Mouse (Mus musculus) kidney, adult 9 months (tissue): ENCODE measurements around the gene Tns1.
A peak's percentile ranks its signal among the peaks of the same experiment; 100 is the strongest.

Experiments used
- DNase-seq: peaks from one replicate; pipeline ENCODE4 v3.0.0; 2022

The Tns1 gene

DNA sequence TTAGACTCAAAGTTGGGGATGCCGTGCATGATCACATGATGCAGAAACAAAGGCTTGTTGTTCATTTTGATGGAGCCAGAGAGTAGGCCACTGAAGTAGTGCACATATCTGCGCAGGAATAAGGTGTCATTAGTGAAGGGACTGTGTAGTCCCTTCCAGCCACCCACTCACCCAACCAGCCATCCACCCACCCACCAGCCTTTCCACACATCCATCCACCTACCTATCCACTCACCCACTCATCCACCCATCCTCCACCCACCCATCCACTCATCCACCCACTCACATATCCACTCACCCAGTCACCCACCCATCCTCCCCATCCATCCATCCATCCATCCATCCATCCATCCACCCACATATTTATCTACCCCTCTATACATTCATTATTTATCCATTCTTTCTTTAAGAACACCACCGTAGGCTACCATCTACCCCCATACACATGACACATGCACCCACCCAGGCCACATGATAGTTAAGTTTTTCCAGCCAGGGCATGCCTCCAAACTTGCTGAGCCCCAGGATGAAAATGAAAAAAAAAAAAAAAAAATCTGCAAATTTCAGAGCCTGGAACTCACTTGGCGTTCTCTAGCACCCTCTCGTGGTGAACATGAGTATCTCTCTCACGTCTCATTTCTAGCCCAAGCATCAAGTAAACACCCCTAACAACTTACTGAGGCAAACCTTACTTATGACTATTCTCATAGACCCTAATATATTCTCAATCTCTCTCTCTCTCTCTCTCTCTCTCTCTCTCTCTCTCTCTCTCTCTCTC, 137.8 kb downstream of the Tns1 start:
- DNase-seq: no peak

DNA sequence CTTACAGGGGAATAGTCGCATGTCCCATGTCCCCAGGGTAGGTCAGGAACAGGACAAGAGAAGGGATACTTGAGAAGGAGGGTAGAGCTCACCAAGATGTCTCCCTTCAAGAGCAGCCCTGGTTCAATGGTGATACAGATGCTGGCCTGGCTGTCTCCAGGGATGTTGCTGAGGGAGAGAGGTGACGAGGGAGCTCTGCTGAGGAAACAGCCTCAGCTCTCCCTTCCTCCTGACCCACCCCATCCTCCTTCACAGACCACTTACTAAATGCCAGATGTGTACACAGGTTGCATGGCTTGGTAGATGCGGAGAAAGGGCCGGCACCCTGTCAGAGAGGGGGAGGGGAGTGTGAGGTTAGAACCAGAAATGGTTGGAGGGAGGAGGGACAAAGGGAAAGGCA, 138.6 kb downstream of the Tns1 start:
- DNase-seq: no peak

DNA sequence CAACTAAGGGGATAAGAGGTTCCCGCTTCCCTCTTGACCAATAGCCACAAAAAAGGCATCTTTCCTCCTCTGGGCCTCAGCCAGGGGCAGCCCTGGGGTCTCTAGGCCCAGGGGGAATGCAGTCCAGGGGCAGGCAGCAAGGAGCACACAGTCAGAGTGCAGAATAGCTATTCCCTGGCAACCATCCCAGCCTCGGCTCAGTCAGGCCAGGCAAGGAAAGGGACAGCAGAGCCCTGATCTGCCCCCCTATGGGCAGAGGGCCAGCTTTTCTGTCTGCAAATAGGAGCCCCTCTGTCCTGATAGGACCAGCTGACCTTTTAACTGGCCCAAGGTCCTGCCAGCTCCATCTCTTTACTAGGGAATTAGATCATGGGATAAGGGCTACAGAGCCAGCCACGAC, 145.0 kb downstream of the Tns1 start:
- DNase-seq: no peak

- DNase-seq: no peak
These were observed 145.7 kb downstream of the Tns1 start for GRCm38 (mm10) chr1:73978576-73978975.

DNA sequence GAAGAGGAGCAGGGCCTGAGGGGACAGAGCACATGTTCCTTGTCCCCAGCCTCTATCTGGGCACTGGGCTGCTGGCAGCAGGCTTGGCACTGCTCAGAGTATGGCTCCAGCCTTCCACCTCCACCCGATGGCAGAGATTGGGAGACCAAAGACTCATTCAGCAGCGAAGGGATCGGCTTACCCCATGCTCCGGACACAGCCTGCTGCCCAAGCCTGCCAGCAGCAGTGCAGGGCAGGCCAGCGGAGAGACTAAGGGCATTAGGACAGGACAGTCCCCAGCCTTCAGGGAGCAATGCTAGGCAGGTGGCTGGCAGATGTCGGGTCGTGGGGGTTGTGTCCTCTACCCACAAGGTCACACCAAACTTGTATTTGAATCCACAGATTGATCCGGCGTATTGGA, 150.3 kb downstream of the Tns1 start:
- DNase-seq: no peak

- DNase-seq: no peak
These were observed 151.5 kb downstream of the Tns1 start for GRCm38 (mm10) chr1:73972726-73973125.

GRCm38 (mm10) chr1:73970161-73970730, 154.0 kb downstream of the Tns1 start:
- no peak for DNase-seq

- DNase-seq: peak; percentile 64
These were observed 155.3 kb downstream of the Tns1 start for GRCm38 (mm10) chr1:73968712-73969511.

GRCm38 (mm10) chr1:73966411-73967238, 157.6 kb downstream of the Tns1 start:
- peak; percentile 83 for DNase-seq

GRCm38 (mm10) chr1:73964151-73964743, 160.0 kb downstream of the Tns1 start:
- DNase-seq: no peak

GRCm38 (mm10) chr1:73963626-73964025, 160.6 kb downstream of the Tns1 start:
- peak; percentile 76 for DNase-seq

DNA sequence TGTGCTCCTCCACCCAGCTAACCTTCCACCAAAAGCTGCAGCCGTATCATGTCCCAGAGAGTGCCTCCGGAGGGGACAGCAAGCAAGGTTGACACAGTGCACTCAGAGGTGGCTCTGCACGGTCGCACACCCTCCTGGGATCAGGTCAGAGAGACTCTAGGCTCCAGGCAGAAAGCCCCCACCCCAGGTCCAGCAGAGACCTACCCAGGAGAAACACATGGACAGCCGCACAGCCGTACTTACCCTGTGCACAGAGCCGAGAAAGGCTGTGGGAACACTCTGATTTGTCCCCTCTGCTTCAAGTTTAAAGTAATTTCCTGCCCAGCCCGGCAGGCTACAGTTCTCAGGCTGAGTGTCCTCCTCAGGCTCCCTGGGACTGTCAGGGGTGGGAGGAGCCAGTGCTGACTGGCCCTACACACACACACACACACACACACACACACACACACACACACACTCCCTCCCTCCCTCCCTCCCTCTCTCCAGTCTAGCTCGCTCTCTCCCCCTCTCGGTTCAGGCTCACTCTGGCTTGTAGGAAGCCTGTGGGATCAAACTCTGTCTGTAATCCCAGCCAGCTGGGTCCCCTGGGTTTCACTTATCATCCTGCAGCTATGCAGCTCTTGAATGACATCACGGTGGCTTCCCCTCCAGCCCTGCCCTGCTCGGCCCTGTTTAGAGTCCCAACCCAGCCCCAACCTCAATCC, 161.4 kb downstream of the Tns1 start:
- DNase-seq: peak; percentile 86

DNA sequence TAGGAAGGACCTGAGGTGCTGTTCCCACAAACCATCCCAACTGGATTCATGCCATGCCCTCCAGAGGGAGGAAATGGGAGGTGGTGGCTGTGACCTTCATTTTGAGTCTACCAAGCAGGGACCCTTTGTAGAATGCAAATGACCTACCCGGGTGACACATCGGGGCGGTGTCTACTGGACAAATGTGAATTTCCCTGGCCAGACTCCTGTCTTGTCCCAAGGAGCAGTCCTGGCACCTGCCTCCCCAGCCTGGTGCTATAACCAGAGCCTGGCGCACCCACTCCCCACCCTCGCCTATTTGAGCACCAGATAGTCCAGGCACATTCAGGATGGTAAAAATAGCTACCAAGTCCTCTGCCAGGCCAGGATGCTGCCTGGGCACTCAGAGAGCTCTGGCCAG, 162.2 kb downstream of the Tns1 start:
- no peak for DNase-seq

DNA sequence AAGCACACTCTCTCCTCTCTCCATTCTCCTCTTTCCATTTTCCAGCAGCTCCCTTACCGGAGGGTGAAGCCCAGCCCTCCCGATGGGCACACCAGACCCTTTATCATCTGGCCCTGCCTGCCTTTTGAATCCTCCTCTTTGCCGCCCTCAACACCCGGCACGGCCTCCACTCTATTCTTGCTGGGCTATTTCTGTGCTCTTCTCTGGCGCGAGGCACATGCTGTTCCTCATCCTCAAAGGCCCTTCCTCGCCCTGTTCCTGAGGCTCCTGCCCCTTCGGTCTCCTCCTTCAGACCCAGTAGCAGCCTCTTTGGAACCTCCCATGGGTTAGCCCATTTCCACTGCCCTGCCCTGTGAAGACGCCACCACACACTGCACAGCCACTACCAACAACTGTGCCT, 164.5 kb downstream of the Tns1 start:
- no peak for DNase-seq

GRCm38 (mm10) chr1:73959344-73959743, 164.9 kb downstream of the Tns1 start:
- no peak for DNase-seq

GRCm38 (mm10) chr1:73958210-73958983, 165.9 kb downstream of the Tns1 start:
- no peak for DNase-seq

DNA sequence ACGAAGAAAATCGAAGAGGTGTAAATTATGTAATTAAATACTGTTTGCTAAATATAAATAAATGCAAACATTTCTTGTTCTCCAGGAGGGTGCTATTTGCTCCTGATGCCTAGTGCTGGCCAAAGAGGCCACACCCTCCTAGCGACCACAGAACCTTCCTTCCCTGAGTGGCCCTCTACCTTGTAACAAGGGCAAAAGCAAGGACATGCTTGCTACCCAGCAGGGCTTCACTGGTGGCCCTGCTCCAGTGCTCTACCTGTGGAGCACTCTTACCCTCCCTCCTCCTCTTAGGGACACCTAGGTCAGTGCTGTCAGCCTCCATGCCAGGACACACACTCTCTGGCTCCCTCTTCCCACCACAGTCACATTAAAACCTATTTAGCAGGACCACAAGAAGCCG, 166.8 kb downstream of the Tns1 start:
- no peak for DNase-seq

DNA sequence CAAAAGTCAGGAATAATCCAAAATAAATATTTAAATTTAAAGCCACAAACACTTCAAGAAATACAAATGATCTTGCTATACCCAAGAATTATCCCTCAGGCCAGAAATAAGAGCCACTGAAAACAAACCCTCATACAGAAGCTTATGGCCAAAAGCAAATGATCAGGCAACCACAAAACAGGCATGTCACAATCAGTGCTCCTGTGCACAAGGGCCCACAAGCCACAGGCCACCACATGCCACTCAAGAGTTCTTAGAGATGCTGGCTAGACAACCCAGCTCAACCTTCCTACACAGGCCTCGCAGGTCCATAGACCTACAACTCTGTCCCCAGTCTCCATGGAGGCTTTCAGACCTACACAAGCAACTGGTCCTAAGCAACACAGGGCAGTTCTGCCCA, 167.9 kb downstream of the Tns1 start:
- no peak for DNase-seq

- peak; percentile 64 for DNase-seq
These were observed 168.9 kb downstream of the Tns1 start for GRCm38 (mm10) chr1:73955259-73955842.

GRCm38 (mm10) chr1:73954614-73955013, 169.6 kb downstream of the Tns1 start:
- peak; percentile 67 for DNase-seq

DNA sequence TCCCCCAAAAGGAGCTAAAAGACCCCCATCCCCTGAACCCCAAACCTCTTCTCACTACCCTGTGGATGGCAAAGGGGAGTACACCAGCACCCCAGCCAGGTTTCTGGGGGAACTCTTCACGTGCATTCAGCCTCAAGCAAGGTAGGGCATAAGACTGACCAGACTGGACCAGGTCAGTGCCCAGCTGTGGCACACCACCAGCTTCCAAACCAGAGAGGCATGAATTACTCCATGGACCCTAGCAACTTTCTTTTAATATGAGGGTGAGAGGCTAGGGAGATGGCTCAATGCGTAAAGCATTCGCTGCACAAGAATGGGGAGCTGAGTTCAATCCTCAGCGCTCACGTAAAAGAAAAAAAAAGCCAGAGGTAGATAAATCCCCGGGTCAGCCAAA, 170.2 kb downstream of the Tns1 start:
- no peak for DNase-seq
